Mouse (Mus musculus) heart, embryonic 14.5 days (tissue): ENCODE measurements around the gene Bckdhb. TPM values are rescaled to one million over a fixed set of nuclear protein-coding genes. Genes with fewer than 3 reads are reported as not detected.

Experiments used
- ATAC-seq: fragments of 200-750 bp; cut with Nextera tagmentation; 2 replicates; pipeline ENCODE4 v1.8.0; 2017; ENCODE audit warnings: low read depth, moderate TSS enrichment; ENCODE audit not compliant: insufficient number of reproducible peaks, insufficient read depth, low FRiP score
- H3K27ac ChIP-seq, 2 experiments: fragments of 200-500 bp in 1 of 2; fragments of 300-500 bp in 1 of 2; sonication (generic) in 1 of 2; replicated peaks in 1 of 2; 2 replicates each; pipeline ENCODE4 v1.5.1; 2012 to 2014; ENCODE audit warnings: low read depth in 2 of 2, low read length in 2 of 2, control low read depth in 1 of 2, mild to moderate bottlenecking in 1 of 2, mixed read lengths in 1 of 2; ENCODE audit not compliant: control insufficient read depth in 1 of 2, insufficient read depth in 1 of 2
- H3K27me3 ChIP-seq: fragments of 300-500 bp; sonication (generic); 2 replicates; pipeline ENCODE4 v1.6.1; 2014; ENCODE audit warnings: mild to moderate bottlenecking, low read length, control low read depth; ENCODE audit not compliant: control insufficient read depth, insufficient read depth
- H3K36me3 ChIP-seq: fragments of 300-500 bp; sonication (generic); 2 replicates; pipeline ENCODE4 v1.6.1; 2014; ENCODE audit warnings: mild to moderate bottlenecking, control low read depth, low read length, mixed read lengths; ENCODE audit not compliant: control insufficient read depth, insufficient read depth
- H3K4me1 ChIP-seq, 2 experiments: fragments of 200-500 bp in 1 of 2; fragments of 300-500 bp in 1 of 2; sonication (generic) in 1 of 2; 2 replicates each; pipeline ENCODE4 v1.6.1; 2012 to 2014; ENCODE audit warnings: low read length in 2 of 2, control low read depth in 1 of 2, mixed read lengths in 1 of 2; ENCODE audit not compliant: control insufficient read depth in 2 of 2, insufficient read depth in 2 of 2
- H3K4me2 ChIP-seq: fragments of 300-500 bp; sonication (generic); 2 replicates; pipeline ENCODE4 v1.6.1; 2014; ENCODE audit warnings: mild to moderate bottlenecking, low read length
- H3K4me3 ChIP-seq, 2 experiments: fragments of 200-500 bp in 1 of 2; fragments of 300-500 bp in 1 of 2; sonication (generic) in 1 of 2; 2 replicates each; pipeline ENCODE4 v1.5.1; 2012 to 2014; ENCODE audit warnings: low read length in 2 of 2, mild to moderate bottlenecking in 2 of 2, control low read depth in 1 of 2, low read depth in 1 of 2, moderate library complexity in 1 of 2; ENCODE audit not compliant: control insufficient read depth in 1 of 2, insufficient read depth in 1 of 2
- H3K9ac ChIP-seq: fragments of 300-500 bp; sonication (generic); 2 replicates; pipeline ENCODE4 v1.6.1; 2014; ENCODE audit warnings: mild to moderate bottlenecking, low read length
- H3K9me3 ChIP-seq: fragments of 300-500 bp; sonication (generic); 2 replicates; pipeline ENCODE4 v1.6.1; 2016; ENCODE audit warnings: low read length, control low read depth; ENCODE audit not compliant: control insufficient read depth
- WGBS: fragments of 180-500 bp; shearing (Covaris S2); extraction: QIAGEN DNeasy Blood & Tissue Kit; methylation state at CpG from one replicate; pipeline ENCODE4 v1.1.7; 2014; 5-methylcytosine and 5-hydroxymethylcytosine counted together
- polyA plus RNA-seq: library from polyadenylated mRNA; unstranded; fragments of >200 nt; fragmentation: Nextera tagmentation; extraction: Ambion mirVana; gene quantifications from 2 replicates; pipeline ENCODE4 v1.2.1, GENCODE M21; 2014

The Bckdhb gene
- polyA plus RNA-seq, 1 experiment from 2014 or later: 56.4 TPM

DNA sequence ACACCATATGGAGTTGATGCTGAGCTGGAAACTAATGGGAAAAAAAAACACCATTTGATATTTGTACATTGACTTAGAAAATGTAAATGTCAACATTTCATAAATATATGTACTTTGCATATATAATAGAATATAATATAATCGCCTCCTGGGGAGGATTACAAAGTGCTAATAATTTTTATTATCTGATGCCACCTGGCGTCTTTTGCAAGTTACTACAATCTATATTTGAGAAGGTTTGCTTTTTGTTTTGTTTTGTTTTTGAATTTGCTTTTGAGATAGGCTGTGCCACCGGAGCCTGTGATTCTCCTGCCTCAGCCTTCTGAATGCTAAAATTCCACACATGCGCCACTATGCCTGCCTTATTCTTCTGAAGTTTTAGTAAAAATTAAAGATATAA, 19.1 kb upstream of the Bckdhb start:
- Histone ChIP-seq H3K4me1 (no peaks in the 10 kb centered on the region), H3K9me3 (no peaks in the 10 kb centered on the region), H3K9ac (no peak overlapping the region), H3K36me3 (no peaks in the 10 kb centered on the region), H3K4me2 (no peak overlapping the region), H3K27ac (no peak overlapping the region), H3K27me3 (no peaks in the 10 kb centered on the region), H3K4me3 (no peak overlapping the region)
- WGBS: 56% methylated on average over 4 of the region's 4 CpGs
- no peak for ATAC-seq

DNA sequence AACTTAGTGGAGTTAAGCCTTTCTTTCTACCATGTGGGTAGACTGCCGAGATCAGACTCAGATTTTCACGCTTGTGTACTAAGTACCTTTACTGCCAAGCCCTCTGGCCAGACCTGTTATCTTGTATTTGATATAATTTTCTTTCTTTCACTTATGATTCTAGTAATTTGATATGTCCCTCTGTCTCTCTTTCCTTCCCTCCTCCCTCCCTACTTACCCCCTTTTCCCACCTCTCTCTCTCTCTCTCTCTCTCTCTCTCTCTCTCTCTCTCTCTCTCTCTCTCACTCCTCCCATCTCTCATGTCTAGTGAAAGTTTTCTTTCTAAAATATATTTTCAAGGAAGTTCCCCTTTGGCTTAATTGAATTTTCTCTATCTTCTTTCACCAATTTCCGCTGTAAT, 17.9 kb upstream of the Bckdhb start:
- Histone ChIP-seq H3K4me2 (no peak overlapping the region), H3K27me3 (no peaks in the 10 kb centered on the region), H3K36me3 (no peaks in the 10 kb centered on the region), H3K9me3 (no peaks in the 10 kb centered on the region), H3K9ac (no peak overlapping the region), H3K4me1 (no peaks in the 10 kb centered on the region), H3K4me3 (no peak overlapping the region), H3K27ac (no peak overlapping the region)
- 88% methylated on average over 3 of the region's 3 CpGs for WGBS
- no peak for ATAC-seq

DNA sequence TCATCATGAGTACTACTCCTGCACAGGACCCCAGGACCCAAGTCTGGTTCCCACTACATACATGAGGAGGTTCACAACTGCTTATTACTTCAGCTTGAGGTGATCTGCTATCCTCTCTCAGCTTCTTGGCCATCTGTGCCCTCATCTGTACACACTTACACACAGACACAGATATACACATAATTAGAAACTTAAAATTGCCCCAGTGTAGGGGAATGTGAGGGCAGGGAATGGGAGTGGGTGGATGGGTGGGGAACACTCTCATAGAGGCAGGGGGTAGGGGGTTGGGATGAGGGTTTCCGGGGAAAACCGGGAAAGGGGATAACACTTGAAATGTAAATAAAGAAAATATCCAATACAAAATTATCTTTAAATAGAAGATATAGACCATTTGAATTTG, 15.1 kb upstream of the Bckdhb start:
- H3K9me3 ChIP-seq: no peaks in the 10 kb centered on the region
- no peak overlapping the region for H3K4me3 ChIP-seq
- H3K9ac ChIP-seq: no peak overlapping the region
- no peaks in the 10 kb centered on the region for H3K4me1 ChIP-seq
- no peaks in the 10 kb centered on the region for H3K36me3 ChIP-seq
- WGBS: 84% methylated on average over 2 of the region's 2 CpGs
- no peaks in the 10 kb centered on the region for H3K27me3 ChIP-seq
- no peak for ATAC-seq
- no peak overlapping the region for H3K27ac ChIP-seq
- H3K4me2 ChIP-seq: no peak overlapping the region

DNA sequence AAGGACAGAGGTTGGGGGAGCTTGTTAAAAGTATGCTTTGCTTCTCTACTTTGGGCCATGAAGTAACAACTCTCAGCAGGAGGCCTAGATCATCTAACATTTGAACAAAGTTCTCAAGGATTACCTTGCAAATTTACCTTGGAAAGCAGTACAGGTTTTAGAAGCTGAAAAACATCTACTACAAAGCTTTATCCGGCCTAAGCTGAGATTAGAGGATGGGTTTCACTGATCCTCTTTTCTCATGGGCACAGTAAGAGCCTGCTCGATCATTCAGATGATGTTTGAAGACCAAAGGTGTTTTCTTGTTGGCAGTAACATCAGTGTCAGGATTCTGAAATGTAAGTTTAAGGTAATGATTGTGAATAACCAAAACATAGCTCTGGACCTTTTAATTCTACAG, 14.0 kb upstream of the Bckdhb start:
- H3K27me3 ChIP-seq: no peaks in the 10 kb centered on the region
- ATAC-seq: no peak
- no peaks in the 10 kb centered on the region for H3K4me1 ChIP-seq
- no peak overlapping the region for H3K27ac ChIP-seq
- no peak overlapping the region for H3K9ac ChIP-seq
- no peak overlapping the region for H3K4me3 ChIP-seq
- no peaks in the 10 kb centered on the region for H3K36me3 ChIP-seq
- no peak overlapping the region for H3K4me2 ChIP-seq
- WGBS: 70% methylated on average over 2 of the region's 2 CpGs
- H3K9me3 ChIP-seq: no peaks in the 10 kb centered on the region

DNA sequence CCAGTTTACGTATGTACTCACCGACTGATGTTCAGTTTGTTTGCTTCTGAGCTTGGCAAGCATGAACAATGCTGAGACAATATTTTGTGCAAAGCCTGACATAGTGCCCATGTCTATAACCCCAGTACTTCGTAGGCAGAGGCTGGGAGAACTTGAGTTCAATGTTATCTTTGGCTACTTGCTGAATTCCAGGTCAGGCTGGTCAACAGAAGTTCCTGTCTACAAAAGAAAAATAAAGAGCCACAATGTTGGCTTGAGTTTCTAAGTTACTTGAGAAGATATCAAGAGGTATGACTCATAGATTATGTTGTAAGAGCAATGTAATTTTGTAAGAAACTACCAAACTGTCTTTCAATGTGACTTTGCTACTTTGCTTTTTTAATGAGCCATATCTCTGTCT, 2.9 kb upstream of the Bckdhb start:
- no peak for ATAC-seq
- Histone ChIP-seq H3K4me3 (no peak overlapping the region), H3K36me3 (no peaks in the 10 kb centered on the region), H3K4me1 (peaks cover 2 to 3% of the 10 kb centered on the region in 2 experiments; a peak in 1 of 4 replicates), H3K27ac (no peak overlapping the region), H3K9me3 (no peaks in the 10 kb centered on the region), H3K4me2 (no peak overlapping the region), H3K27me3 (no peaks in the 10 kb centered on the region), H3K9ac (no peak overlapping the region)
- 61% methylated on average over 3 of the region's 3 CpGs for WGBS

DNA sequence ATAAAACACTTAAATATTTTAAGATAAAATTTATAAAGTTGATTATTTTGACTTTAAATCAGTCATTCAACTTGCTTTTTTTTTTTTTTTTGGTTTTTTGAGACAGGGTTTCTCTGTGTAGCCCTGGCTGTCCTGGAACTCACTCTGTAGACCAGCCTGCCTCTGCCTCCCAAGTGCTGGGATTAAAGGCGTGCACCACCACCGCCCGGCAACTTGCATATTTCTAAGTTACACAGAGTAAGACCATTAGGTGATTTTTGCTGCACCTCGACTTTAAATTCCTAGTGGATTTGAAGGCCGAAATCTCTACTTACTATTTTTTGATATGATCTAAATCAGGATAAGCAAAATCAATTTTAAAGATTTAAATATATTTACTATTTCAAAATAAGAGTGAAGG, 589 bp upstream of the Bckdhb start:
- Histone ChIP-seq H3K4me1 (peaks cover 2 to 3% of the 10 kb centered on the region in 2 experiments; a peak in 1 of 4 replicates), H3K9ac (peak overlapping the region; percentile 83), H3K4me2 (peak overlapping the region; percentile 71), H3K9me3 (no peaks in the 10 kb centered on the region), H3K27ac (no peak overlapping the region), H3K4me3 (peak overlapping the region; percentile 77 to 80; a peak in 3 of 4 replicates), H3K27me3 (no peaks in the 10 kb centered on the region), H3K36me3 (no peaks in the 10 kb centered on the region)
- 87% methylated on average over 5 of the region's 5 CpGs for WGBS
- no peak for ATAC-seq

DNA sequence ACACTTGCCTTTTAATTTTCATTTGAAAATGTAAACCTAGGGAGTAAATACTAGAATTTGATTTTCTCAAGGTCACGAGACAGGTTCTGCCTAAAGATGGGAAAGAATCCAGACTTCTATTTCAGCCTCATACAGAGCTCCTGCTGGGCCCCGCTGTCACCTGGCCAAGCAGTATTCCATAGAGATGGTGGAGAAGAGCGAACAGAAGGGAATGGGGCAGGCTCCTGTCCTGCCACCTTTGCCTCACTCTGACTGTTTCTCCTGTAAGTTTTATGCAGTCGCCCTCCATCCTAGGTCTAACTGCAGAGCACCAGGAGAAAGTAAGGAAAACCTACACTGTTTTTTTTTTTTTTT, 720 bp downstream of the Bckdhb start:
- no peak for ATAC-seq
- no peak overlapping the region for H3K27ac ChIP-seq
- H3K36me3 ChIP-seq: no peaks in the 10 kb centered on the region
- peak overlapping the region; percentile 77 to 80 for H3K4me3 ChIP-seq
- H3K4me1 ChIP-seq: peaks cover 2 to 3% of the 10 kb centered on the region in 2 experiments; a peak in 1 of 4 replicates
- H3K4me2 ChIP-seq: peak overlapping the region; percentile 71
- WGBS: 51% methylated on average over 4 of the region's 4 CpGs
- H3K9me3 ChIP-seq: no peaks in the 10 kb centered on the region
- H3K9ac ChIP-seq: peak overlapping the region; percentile 83
- H3K27me3 ChIP-seq: no peaks in the 10 kb centered on the region

DNA sequence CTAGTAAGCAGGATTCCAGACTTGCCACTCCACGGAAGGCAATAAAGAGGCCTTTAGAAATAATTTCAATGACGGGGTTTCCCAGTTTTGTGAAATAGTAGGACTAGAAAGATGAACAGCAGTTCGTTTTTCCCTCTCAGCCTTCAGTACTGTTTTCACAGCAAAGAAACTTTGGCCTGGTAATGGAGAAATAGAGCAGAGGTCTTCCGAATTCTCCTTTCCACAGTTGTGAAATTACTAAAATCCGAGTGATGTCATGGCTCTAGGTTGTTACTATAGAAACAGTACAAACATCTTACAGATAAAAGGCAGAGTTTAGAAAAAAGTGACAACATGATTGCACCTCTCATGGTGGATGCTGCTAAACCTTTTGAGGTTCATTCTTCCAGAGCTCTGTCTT, 1.4 kb downstream of the Bckdhb start:
- ATAC-seq: no peak
- 76% methylated on average over 5 of the region's 5 CpGs for WGBS
- Histone ChIP-seq H3K9ac (no peak overlapping the region), H3K27ac (no peak overlapping the region), H3K27me3 (no peaks in the 10 kb centered on the region), H3K4me1 (peaks cover 2 to 3% of the 10 kb centered on the region in 2 experiments; a peak in 1 of 4 replicates), H3K9me3 (no peaks in the 10 kb centered on the region), H3K36me3 (no peaks in the 10 kb centered on the region), H3K4me3 (no peak overlapping the region), H3K4me2 (no peak overlapping the region)
